Mouse (Mus musculus) layer of hippocampus, adult 8-10 months (tissue): ENCODE data around the gene Stc2. TPM values are rescaled to one million over a fixed set of nuclear protein-coding genes. Genes with fewer than 3 reads are reported as not detected.

ENCODE experiments used
- DNase-seq, 2 experiments: peaks; one replicate each; pipeline ENCODE4 v3.0.0; 2022; ENCODE audit warnings: low spot score in 2 of 2
- total RNA-seq, 4 experiments: library from RNA; stranded (reverse); gene quantifications; 2 replicates each; pipeline ENCODE4 v1.2.4; 2022

Stc2 gene
- 1 to 10 TPM; 3.2 to 6.4 (median 4.9) TPM for total RNA-seq

GRCm38 (mm10) chr11:31369648-31370286, at the start of gene Stc2:
TSS of gene Stc2 (minus strand) at chr11:31370074.
- peak; percentile 39 for DNase-seq

GRCm38 (mm10) chr11:31417071-31417470, 47.2 kb upstream of the Stc2 start:
- no peak for DNase-seq

- no peak for DNase-seq
Measured at GRCm38 (mm10) chr11:31412376-31412775, 42.5 kb upstream of the Stc2 start.

GRCm38 (mm10) chr11:31406736-31407135, 36.9 kb upstream of the Stc2 start:
- DNase-seq, result no peak

GRCm38 (mm10) chr11:31403080-31403479, 33.2 kb upstream of the Stc2 start:
- no peak for DNase-seq

- no peak for DNase-seq
Measured at GRCm38 (mm10) chr11:31398604-31399003, 28.7 kb upstream of the Stc2 start.

- no peak for DNase-seq
Measured at GRCm38 (mm10) chr11:31396638-31397417, 27.0 kb upstream of the Stc2 start.

GRCm38 (mm10) chr11:31394026-31394425, 24.2 kb upstream of the Stc2 start:
- no peak for DNase-seq

- DNase-seq, result no peak
Measured at GRCm38 (mm10) chr11:31392340-31392739, 22.5 kb upstream of the Stc2 start.

GRCm38 (mm10) chr11:31388890-31389289, 19.0 kb upstream of the Stc2 start:
- DNase-seq, result no peak

- no peak for DNase-seq
Measured at GRCm38 (mm10) chr11:31387526-31387925, 17.7 kb upstream of the Stc2 start.

GRCm38 (mm10) chr11:31386571-31386970, 16.7 kb upstream of the Stc2 start:
- DNase-seq, result no peak

GRCm38 (mm10) chr11:31383968-31384367, 14.1 kb upstream of the Stc2 start:
- no peak for DNase-seq

- no peak for DNase-seq
Measured at GRCm38 (mm10) chr11:31382145-31382544, 12.3 kb upstream of the Stc2 start.

- DNase-seq, result no peak
Measured at GRCm38 (mm10) chr11:31373438-31373837, 3.6 kb upstream of the Stc2 start.

GRCm38 (mm10) chr11:31372206-31372605, 2.3 kb upstream of the Stc2 start:
- DNase-seq, result no peak

- DNase-seq, result no peak
Measured at GRCm38 (mm10) chr11:31371256-31371838, 1.5 kb upstream of the Stc2 start.

GRCm38 (mm10) chr11:31370436-31371230, 759 bp upstream of the Stc2 start:
- DNase-seq, result no peak

GRCm38 (mm10) chr11:31368965-31369647, 768 bp downstream of the Stc2 start:
- DNase-seq, result peak in 1 of 2 experiments; percentile 20

- peak in 1 of 2 experiments; percentile 8 for DNase-seq
Measured at GRCm38 (mm10) chr11:31368252-31368964, 1.5 kb downstream of the Stc2 start.
